Mouse (Mus musculus) cerebellum, adult 11 months (tissue): ENCODE data around the gene Cfc1.

ENCODE experiments used
- DNase-seq: peaks from one replicate; pipeline ENCODE4 v3.0.0; 2022

The Cfc1 gene

GRCm38 (mm10) chr1:34554275-34554674 is 18.8 kb downstream of the Cfc1 start:
- DNase-seq = no peak

GRCm38 (mm10) chr1:34560843-34561242 is 25.4 kb downstream of the Cfc1 start, which contains the start of gene Prss40:
Prss40 (minus strand) TSS chr1:34560943.
- DNase-seq = no peak

GRCm38 (mm10) chr1:34564383-34565045 is 29.1 kb downstream of the Cfc1 start:
- no peak for DNase-seq

- DNase-seq = no peak
Observed at GRCm38 (mm10) chr1:34568120-34568519, 32.7 kb downstream of the Cfc1 start.

GRCm38 (mm10) chr1:34569876-34570275 is 34.4 kb downstream of the Cfc1 start:
- no peak for DNase-seq

GRCm38 (mm10) chr1:34571431-34571830 is 36.0 kb downstream of the Cfc1 start:
- DNase-seq = no peak

GRCm38 (mm10) chr1:34573221-34573620 is 37.8 kb downstream of the Cfc1 start:
- no peak for DNase-seq

- peak; percentile 90 for DNase-seq
Observed at GRCm38 (mm10) chr1:34578851-34579781, 43.7 kb downstream of the Cfc1 start, which contains the start of gene Amer3. Amer3 (plus strand) TSS chr1:34579657.

GRCm38 (mm10) chr1:34579782-34580356 is 44.4 kb downstream of the Cfc1 start:
- peak; percentile 66 for DNase-seq

- no peak for DNase-seq
Observed at GRCm38 (mm10) chr1:34582218-34582617, 46.8 kb downstream of the Cfc1 start.

- peak; percentile 97 for DNase-seq
Observed at GRCm38 (mm10) chr1:34583821-34584263, 48.4 kb downstream of the Cfc1 start.

- peak; percentile 45 for DNase-seq
Observed at GRCm38 (mm10) chr1:34584736-34585135, 49.3 kb downstream of the Cfc1 start.

GRCm38 (mm10) chr1:34587298-34588096 is 52.0 kb downstream of the Cfc1 start:
- DNase-seq = no peak
